Comparison of ENCODE assay signal across 8 mouse cellular contexts in genomic region chr17:34591029-34591993, GRCm38 (mm10). TPM values are rescaled to one million over a fixed set of nuclear protein-coding genes. Genes with fewer than 3 reads are reported as not detected.
DNase-seq lines count a peak whose midpoint lies in the region; ATAC-seq and TF ChIP-seq lines count a peak whose summit lies in the region.

Gene Pbx2 (plus strand): TSS chr17:34591266.

- intact Hi-C loops in left cerebral cortex, adult 2 months (cut with DNase I): loop anchor here (5.0 kb wide), 1 partner anchor 559 kb away; the partner anchor contains the start of genes Rxrb and Slc39a7

- peak within 1 kb of the TSS; percentile 82 for H3K4me2 ChIP-seq in intestine, embryonic 15.5 days (replicated peaks)
- peak within 1 kb of the TSS; percentile 95 for H3K4me2 ChIP-seq in myocyte (ENCODE audit: low read depth)

- no peak for TF ChIP-seq POLR2A in myocyte (IDR thresholded peaks at IDR 0.05; ENCODE audit: insufficient read length, low read depth)

- H3K9ac ChIP-seq in intestine, embryonic 15.5 days: peak within 1 kb of the TSS; percentile 95

- no peaks in the 10 kb centered on the region for H3K9me3 ChIP-seq in intestine, embryonic 15.5 days

- H3K4me1 ChIP-seq in intestine, embryonic 15.5 days (replicated peaks): peaks cover 64% of the 10 kb centered on the region

- ATAC-seq in intestine, embryonic 15.5 days: peak; percentile 5; the same call in 1 of the 2 replicates
- no peak for ATAC-seq in erythroid progenitor cell, adult 5-6 weeks (replicated peaks; ENCODE audit: low FRiP score, poor library complexity, severe bottlenecking)

- H3ac ChIP-seq in myocyte (ENCODE audit: control insufficient read depth, insufficient read length): peak within 1 kb of the TSS; percentile 74

- WGBS in intestine, embryonic 15.5 days: 5% methylated on average over 21 of the region's 21 CpGs

- H3K4me3 ChIP-seq in left cerebral cortex, adult 2 months: peak within 1 kb of the TSS; percentile 70
- peak within 1 kb of the TSS; percentile 88 for H3K4me3 ChIP-seq in intestine, embryonic 15.5 days (replicated peaks)
- H3K4me3 ChIP-seq in myocyte: peak within 1 kb of the TSS; percentile 42

- no peaks in the 10 kb centered on the region for H3K79me2 ChIP-seq in myocyte (ENCODE audit: control insufficient read depth, insufficient read depth)

- DNase-seq in left cerebral cortex, adult 2 months (ENCODE audit: extremely low spot score in 1 of 2, low spot score in 2 of 2): no peak
- DNase-seq in left cerebral cortex, adult 11 months (ENCODE audit: low spot score): no peak
- peak; percentile 34 for DNase-seq in cerebellum, adult 8-10 months
- DNase-seq in gastrocnemius, postnatal 4 days (ENCODE audit: low spot score in 2 of 2): peak in 1 of 2 experiments; percentile 35
- peak; percentile 62 for DNase-seq in liver

- peak within 1 kb of the TSS; percentile 98 for H3K27ac ChIP-seq in left cerebral cortex, adult 2 months
- H3K27ac ChIP-seq in intestine, embryonic 15.5 days: peak within 1 kb of the TSS; percentile 97

- TF ChIP-seq CTCF in left cerebral cortex, adult 2 months (IDR thresholded peaks at IDR 0.05): no peak

- peaks cover 12% of the 10 kb centered on the region for H3K36me3 ChIP-seq in intestine, embryonic 15.5 days
- H3K36me3 ChIP-seq in myocyte (ENCODE audit: control insufficient read depth, insufficient read depth): no peaks in the 10 kb centered on the region

- no peaks in the 10 kb centered on the region for H3K27me3 ChIP-seq in intestine, embryonic 15.5 days (replicated peaks)
- H3K27me3 ChIP-seq in myocyte (ENCODE audit: control insufficient read depth, insufficient read depth, insufficient read length): no peaks in the 10 kb centered on the region

TF ChIP-seq in myocyte, 11 proteins besides CTCF, POLR2A, EP300 and RAD21:
- TF ChIP-seq USF1 (IDR thresholded peaks at IDR 0.05; ENCODE audit: low read depth) (no peak), MAX (IDR thresholded peaks at IDR 0.05; ENCODE audit: low read depth) (no peak), REST (IDR thresholded peaks at IDR 0.05; ENCODE audit: insufficient read depth, insufficient read length) (no peak), TCF12 (IDR thresholded peaks at IDR 0.05; ENCODE audit: insufficient read depth, poor library complexity, severe bottlenecking) (no peak), SRF (IDR thresholded peaks at IDR 0.05; ENCODE audit: control insufficient read depth, insufficient read length, low read depth) (no peak), MYOD1 (IDR thresholded peaks at IDR 0.05; ENCODE audit: control insufficient read depth in 1 of 3, insufficient read length in 2 of 3, low read depth in 2 of 3) (no peak)
TF ChIP-seq in myocyte: peak in this region for 0.

RNA-seq across cellular contexts. Expression of gene Pbx2, which starts in this region (rescaled TPM):
- 10 to 100 TPM; 49.6 to 68.5 TPM for total RNA-seq in left cerebral cortex, adult 2 months (2021)
- total RNA-seq in gastrocnemius, postnatal 4 days (2021): 10 to 100 TPM; 48.7 to 53.5 TPM
- 8.0 and 8.8 TPM in 2 replicates for polyA plus RNA-seq in intestine, embryonic 15.5 days (2015; fragmentation: Nextera tagmentation; extraction: Ambion mirVana)
- polyA plus RNA-seq in myocyte (2012; fragmentation: generic; extraction: Trizol): 21.6 TPM
- total RNA-seq in erythroid progenitor cell, adult 5-6 weeks (2015; ENCODE audit: low replicate concordance): 8.3 and 9.2 TPM in 2 replicates
- total RNA-seq in erythroid progenitor cell, adult 5-6 weeks (2017; ENCODE audit: low replicate concordance): 8.7 and 19.7 TPM in 2 replicates

Comparison
In these comparisons a context has a peak if more than half of its experiments do, and no peak if none do; other contexts are left out.
1. DNase-seq: peak in cerebellum, adult 8-10 months (single experiment) and liver (single experiment); none in left cerebral cortex, adult 2 months (0 of 2) and left cerebral cortex, adult 11 months (single experiment).
2. Peak in every context shown above with its lines, with median percentiles within 50 percentile points of each other: H3K4me3 ChIP-seq.